Mouse (Mus musculus): ENCODE measurements around the gene Echs1. TPM values are rescaled to one million over a fixed set of nuclear protein-coding genes. Genes with fewer than 3 reads are reported as not detected.
"Not testable (repeated sequence)": the region's sequence is repeated elsewhere in the genome, so short reads cannot be mapped to it uniquely, and the experiment has no call there.

Gene Echs1
- polyA plus RNA-seq, 1 experiment from 2014 or later: 120 TPM

DNA sequence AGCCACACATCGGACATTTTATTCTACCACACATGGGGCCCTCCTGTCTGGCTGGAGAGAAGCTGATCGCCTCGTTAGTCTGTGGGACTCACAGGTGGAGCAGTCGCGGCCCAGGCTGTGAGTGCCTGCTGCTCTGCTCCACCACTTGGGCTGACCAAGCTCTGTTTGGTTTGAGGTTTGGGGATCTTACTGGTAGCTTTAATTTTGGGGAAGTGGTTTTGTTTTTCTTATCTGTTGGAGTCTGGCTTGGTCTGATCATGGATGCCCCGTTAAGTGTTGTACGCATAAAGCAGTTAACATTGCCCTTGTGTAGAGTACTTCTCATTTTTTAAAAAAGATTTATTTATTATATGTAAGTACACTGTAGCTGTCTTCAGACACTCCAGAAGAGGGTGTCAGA, 17.8 kb upstream of the Echs1 start:
- not testable (repeated sequence) for ATAC-seq (replicated peaks)
- 91% methylated on average over 7 of the region's 7 CpGs for WGBS

DNA sequence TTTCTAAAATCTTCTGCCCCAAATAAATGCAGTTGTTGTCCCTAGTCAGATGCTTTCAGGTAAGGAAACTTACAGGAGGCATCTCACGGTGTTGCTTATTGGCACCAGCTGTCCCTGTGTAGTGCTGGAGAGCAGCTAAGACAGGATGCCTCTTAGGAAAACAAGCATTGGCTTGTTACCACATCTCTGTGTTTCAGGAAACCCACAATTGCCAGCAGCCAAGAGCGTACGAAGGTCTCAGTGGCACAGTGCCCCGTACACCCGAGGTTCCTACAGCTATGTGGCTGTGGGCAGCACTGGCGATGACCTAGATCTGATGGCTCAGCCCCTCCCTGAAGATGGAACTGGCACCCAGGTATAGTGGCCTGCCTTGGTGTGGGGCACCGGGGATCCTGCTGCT, 15.9 kb upstream of the Echs1 start:
- 95% methylated on average over 7 of the region's 7 CpGs for WGBS
- not testable (repeated sequence) for H3K27me3 ChIP-seq; ATAC-seq (replicated peaks); H3K9ac ChIP-seq (replicated peaks); H3K4me2 ChIP-seq (replicated peaks); H3K4me1 ChIP-seq; H3K9me3 ChIP-seq; H3K27ac ChIP-seq (replicated peaks); H3K4me3 ChIP-seq; H3K36me3 ChIP-seq

More for the DNA sequence above, 17.8 kb upstream of the Echs1 start:
- H3K4me2 ChIP-seq (replicated peaks); H3K9me3 ChIP-seq; H3K27ac ChIP-seq (replicated peaks); H3K9ac ChIP-seq (replicated peaks); H3K36me3 ChIP-seq; H3K27me3 ChIP-seq; H3K4me3 ChIP-seq; H3K4me1 ChIP-seq: not testable (repeated sequence)

DNA sequence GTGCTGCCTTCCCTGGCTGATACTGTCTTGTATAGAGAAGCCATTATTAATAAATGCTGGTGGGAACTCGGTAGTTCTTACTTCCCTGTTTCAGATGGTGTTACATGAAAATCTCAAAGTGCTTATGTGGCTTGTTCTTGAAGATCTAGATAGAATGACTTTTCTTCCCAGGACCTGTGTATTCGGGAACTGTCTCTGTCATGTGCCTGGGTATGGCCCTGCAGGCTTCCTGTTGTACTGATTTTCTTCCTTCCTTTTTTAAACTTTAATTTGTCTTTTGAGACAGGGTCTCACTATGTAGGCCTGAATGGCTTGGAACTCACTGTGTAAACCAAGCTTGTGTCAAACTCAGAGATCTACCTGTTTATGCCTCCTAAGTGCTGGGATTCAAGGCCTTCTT, 11.6 kb upstream of the Echs1 start:
- Histone ChIP-seq H3K4me3 (no peak overlapping the region), H3K4me2 (replicated peaks) (no peak overlapping the region), H3K27ac (replicated peaks) (no peak overlapping the region), H3K9ac (replicated peaks) (no peak overlapping the region), H3K27me3 (no peaks in the 10 kb centered on the region), H3K9me3 (no peaks in the 10 kb centered on the region), H3K36me3 (no peaks in the 10 kb centered on the region), H3K4me1 (peaks cover 9% of the 10 kb centered on the region; the same call in 1 of the 2 replicates)
- 91% methylated on average over 2 of the region's 2 CpGs for WGBS
- ATAC-seq (replicated peaks): no peak

DNA sequence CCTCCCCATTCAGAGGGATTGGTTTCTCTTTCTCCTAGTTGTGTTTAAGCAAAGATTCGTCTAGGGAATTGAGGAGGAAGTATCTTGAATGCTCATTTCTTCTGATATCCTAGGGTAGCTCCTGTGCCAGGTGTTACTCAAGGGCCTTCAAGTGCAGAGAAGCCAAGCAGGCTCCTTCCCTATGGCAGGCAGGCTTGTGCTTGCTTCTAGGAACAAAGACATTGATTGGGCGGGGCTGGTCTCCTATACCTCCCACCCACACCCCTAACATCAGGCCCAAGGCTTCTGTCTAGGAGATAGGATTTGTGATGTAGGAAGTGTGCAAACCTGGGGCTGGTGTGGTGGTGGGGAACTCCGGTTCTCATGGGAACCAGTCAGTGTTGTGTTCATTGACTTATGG, 10.7 kb upstream of the Echs1 start:
- H3K4me3 ChIP-seq: no peak overlapping the region
- H3K9me3 ChIP-seq: no peaks in the 10 kb centered on the region
- ATAC-seq (replicated peaks): no peak
- no peaks in the 10 kb centered on the region for H3K27me3 ChIP-seq
- no peaks in the 10 kb centered on the region for H3K36me3 ChIP-seq
- WGBS: 90% methylated on average over 3 of the region's 3 CpGs
- H3K9ac ChIP-seq (replicated peaks): no peak overlapping the region
- no peak overlapping the region for H3K4me2 ChIP-seq (replicated peaks)
- peaks cover 9% of the 10 kb centered on the region; the same call in 1 of the 2 replicates for H3K4me1 ChIP-seq
- H3K27ac ChIP-seq (replicated peaks): no peak overlapping the region

DNA sequence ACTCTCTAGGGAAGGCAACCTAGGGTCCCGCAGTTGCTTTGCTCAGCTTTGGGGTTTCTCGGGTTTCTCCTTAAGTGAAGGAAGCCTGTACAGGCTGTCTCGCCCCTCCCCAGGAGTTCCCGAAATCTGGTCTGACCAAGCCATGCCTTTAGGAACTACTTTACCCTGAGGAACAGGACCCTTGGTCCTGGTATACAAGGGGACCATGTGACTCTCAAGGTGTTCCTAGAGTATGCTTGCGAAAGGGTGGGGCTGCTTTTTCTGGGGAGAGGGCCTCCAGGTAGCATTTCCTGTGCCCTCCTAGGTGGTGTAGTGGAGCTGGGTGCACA, 9.7 kb upstream of the Echs1 start:
- Histone ChIP-seq H3K36me3 (no peaks in the 10 kb centered on the region), H3K9me3 (no peaks in the 10 kb centered on the region), H3K9ac (replicated peaks) (peak overlapping the region; percentile 83), H3K4me3 (peak overlapping the region; percentile 91), H3K27me3 (no peaks in the 10 kb centered on the region), H3K4me1 (peaks cover 9% of the 10 kb centered on the region; the same call in 1 of the 2 replicates), H3K27ac (replicated peaks) (no peak overlapping the region), H3K4me2 (replicated peaks) (peak overlapping the region; percentile 94)
- peak; percentile 21; the same call in 1 of the 2 replicates for ATAC-seq (replicated peaks)
- WGBS: 9% methylated on average over 5 of the region's 5 CpGs

DNA sequence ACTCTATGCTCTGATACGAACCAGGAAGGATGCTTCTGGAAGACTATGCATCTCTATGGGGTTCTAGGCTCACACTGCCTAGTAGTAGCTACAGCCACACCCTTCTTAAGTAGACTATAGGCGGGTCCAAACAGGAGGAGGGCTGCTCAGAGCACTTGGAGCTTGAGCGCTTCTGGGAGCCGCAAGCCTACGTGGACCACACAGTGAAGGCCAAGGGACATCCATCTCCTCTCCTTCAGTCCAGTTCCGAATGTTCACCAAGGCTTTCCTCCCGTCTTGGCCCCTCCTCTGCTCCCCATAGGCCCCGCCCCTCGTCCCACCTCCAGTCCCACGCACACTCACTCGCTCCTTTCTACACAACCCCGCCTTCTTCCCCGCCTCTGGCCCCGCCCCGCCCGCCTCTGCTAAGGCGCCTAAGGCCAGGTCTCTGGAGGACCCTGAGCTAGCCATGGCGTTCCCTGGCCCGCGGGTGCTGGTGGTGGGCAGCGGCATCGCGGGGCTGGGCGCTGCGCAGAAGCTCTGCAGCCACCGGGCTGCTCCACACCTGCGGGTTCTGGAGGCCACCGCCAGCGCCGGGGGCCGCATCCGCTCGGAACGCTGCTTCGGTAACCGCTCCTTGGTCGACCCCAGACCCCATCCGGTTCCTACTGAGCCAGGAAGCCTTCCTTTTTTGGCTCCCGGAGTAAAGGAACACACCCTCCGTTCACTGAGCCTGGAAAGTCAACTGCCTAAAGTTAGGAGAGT, 9.2 kb upstream of the Echs1 start:
- Histone ChIP-seq H3K36me3 (no peaks in the 10 kb centered on the region), H3K4me1 (peaks cover 9% of the 10 kb centered on the region; the same call in 1 of the 2 replicates), H3K27me3 (no peaks in the 10 kb centered on the region), H3K9ac (replicated peaks) (peak overlapping the region; percentile 83), H3K4me2 (replicated peaks) (peak overlapping the region; percentile 94), H3K9me3 (no peaks in the 10 kb centered on the region), H3K4me3 (peak overlapping the region; percentile 91), H3K27ac (replicated peaks) (no peak overlapping the region)
- 2% methylated on average over 40 of the region's 40 CpGs for WGBS
- peak; percentile 97 for ATAC-seq (replicated peaks)

DNA sequence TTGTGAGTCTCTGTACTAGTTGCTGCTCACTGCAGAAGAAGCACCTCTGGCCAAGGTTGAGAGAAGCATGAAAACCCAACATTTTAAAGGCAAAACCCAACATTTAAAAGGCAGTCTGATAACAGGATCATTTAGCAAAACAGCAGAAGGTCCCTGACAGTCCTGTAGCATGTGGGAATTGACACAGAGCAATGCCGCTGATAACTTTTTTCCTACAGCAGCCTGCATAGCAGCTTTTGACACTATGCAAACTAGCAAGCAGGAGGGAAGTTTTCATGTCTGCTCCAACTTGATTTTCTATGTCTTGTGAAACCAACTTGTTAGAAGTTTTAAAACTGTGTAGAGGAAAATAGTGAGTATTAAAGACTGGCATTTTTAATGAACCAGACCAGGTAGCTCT, 8.1 kb upstream of the Echs1 start:
- H3K4me1 ChIP-seq: peaks cover 9% of the 10 kb centered on the region; the same call in 1 of the 2 replicates
- no peak for ATAC-seq (replicated peaks)
- no peak overlapping the region for H3K4me2 ChIP-seq (replicated peaks)
- H3K27me3 ChIP-seq: no peaks in the 10 kb centered on the region
- H3K9ac ChIP-seq (replicated peaks): no peak overlapping the region
- 97% methylated on average over 1 of the region's 1 CpGs for WGBS
- no peak overlapping the region for H3K4me3 ChIP-seq
- H3K36me3 ChIP-seq: no peaks in the 10 kb centered on the region
- H3K27ac ChIP-seq (replicated peaks): no peak overlapping the region
- H3K9me3 ChIP-seq: no peaks in the 10 kb centered on the region

DNA sequence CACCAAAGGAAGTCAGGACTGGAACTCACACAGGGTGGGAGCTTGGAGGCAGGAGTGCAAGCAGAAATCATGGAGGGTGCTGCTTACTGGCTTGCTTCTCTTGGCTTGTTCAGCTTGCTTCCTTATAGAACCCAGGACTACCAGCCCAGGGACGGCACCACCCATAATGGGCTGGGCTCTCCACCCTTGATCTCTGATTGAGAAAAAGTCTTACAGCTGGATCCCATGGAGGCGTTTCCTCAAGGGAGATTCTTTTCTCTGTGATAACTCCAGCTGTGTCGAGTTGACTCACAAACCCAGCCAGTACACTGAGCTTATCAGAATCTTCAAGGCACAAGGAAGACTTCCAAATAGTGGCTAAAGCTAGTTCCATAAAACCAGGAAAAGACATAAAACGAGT, 6.5 kb upstream of the Echs1 start:
- Histone ChIP-seq H3K27me3 (no peaks in the 10 kb centered on the region), H3K9ac (replicated peaks) (no peak overlapping the region), H3K36me3 (no peaks in the 10 kb centered on the region), H3K4me3 (no peak overlapping the region), H3K27ac (replicated peaks) (no peak overlapping the region), H3K9me3 (no peaks in the 10 kb centered on the region), H3K4me2 (replicated peaks) (no peak overlapping the region), H3K4me1 (peaks cover 9% of the 10 kb centered on the region; the same call in 1 of the 2 replicates)
- WGBS: 32% methylated on average over 4 of the region's 4 CpGs
- no peak for ATAC-seq (replicated peaks)

DNA sequence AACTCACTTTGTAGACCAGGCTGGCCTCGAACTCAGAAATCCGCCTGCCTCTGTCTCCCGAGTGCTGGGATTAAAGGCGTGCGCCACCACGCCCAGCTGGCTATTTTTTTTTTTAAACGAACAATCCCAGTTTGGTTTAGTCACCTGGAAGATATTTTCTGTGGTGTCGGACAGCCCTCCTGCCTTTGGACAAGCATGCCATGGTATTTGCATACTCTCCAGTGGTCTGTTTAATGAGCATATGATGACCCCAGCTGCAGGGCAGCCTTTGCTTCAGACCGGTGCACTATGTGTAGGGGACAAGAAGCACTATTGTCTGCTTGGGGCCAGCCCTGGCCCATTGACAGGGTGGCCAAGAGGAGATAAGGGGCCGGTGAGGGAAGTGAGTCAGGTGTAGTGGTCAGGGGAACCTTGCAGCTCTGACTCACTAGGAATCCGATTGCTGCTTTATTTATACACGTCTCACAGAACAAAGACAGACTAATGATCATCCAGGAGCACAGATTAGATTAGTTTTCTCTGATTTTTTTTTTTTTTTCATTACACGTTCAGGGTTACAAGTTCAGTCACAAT, 5.1 kb upstream of the Echs1 start:
- H3K9me3 ChIP-seq: no peaks in the 10 kb centered on the region
- no peaks in the 10 kb centered on the region for H3K27me3 ChIP-seq
- H3K4me1 ChIP-seq: peaks cover 17% of the 10 kb centered on the region
- no peak overlapping the region for H3K9ac ChIP-seq (replicated peaks)
- no peak overlapping the region for H3K27ac ChIP-seq (replicated peaks)
- no peak for ATAC-seq (replicated peaks)
- H3K4me3 ChIP-seq: no peak overlapping the region
- no peaks in the 10 kb centered on the region for H3K36me3 ChIP-seq
- H3K4me2 ChIP-seq (replicated peaks): no peak overlapping the region
- WGBS: 64% methylated on average over 13 of the region's 13 CpGs

DNA sequence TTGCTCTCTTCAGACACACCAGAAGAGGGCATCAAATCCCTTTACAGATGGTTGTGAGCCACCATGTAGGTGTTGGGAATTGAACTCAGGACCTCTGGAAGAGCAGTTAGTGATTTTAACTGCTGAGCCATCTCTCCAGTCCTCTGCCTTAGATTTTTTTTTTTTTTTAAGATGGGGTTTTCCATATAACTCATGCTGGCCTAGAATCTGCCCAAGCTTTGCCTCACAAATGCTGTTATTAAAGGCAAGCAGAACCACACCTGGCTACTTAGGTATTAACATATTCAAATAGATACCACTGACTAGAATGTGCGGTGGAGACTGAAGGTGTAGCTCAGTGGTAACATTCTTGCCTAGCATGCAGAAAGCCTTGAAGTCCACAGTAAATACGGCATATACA, 4.2 kb upstream of the Echs1 start:
- Histone ChIP-seq H3K9me3 (no peaks in the 10 kb centered on the region), H3K27ac (replicated peaks) (no peak overlapping the region), H3K4me1 (peaks cover 15% of the 10 kb centered on the region), H3K36me3 (no peaks in the 10 kb centered on the region), H3K9ac (replicated peaks) (no peak overlapping the region), H3K27me3 (no peaks in the 10 kb centered on the region), H3K4me3 (no peak overlapping the region), H3K4me2 (replicated peaks) (no peak overlapping the region)
- ATAC-seq (replicated peaks): no peak
- 92% methylated on average over 2 of the region's 2 CpGs for WGBS

DNA sequence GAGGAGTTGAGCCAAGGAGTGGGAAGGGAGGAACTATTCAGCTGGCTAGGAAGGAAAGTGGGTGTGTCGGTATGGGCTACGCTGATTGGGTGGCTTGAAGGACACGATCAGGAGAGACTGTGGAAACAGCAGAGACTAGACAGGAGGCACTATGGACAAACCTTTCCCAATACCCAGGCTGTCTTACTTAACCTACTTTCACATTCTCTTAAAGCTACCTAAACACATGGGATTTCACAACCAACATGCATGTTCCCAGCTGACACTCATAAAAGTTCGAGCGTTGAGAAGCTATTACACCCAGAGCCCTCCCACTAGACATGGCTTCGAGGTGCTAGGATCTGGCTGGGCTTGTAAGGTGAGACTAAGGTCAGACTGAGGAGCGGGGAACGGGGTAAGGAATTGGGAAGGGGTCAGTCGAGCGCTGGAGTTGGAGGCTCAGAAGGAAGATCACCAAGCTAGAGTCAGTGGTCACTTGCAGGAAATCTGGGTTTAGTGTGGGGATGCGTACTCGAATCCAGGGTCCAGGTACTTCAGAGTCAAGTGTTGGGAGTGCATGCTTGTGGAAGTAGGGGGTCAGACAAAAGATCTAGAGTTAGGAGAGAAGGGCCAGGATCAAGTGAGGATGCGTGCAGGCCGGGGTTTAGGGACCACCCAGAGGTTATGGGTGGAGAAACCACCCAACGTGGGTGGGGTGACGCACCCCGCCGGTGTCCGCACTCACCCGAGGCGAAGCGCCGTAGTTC, 520 bp downstream of the Echs1 start, which contains the start of gene Paox:
Gene Paox (plus strand): TSS at position 217 of the 746 bp plus-strand sequence.
- peak within 1 kb of the TSS; percentile 91 for H3K4me3 ChIP-seq
- peak; percentile 76 for ATAC-seq (replicated peaks)
- WGBS: 3% methylated on average over 23 of the region's 23 CpGs
- peak within 1 kb of the TSS; percentile 92 for H3K9ac ChIP-seq (replicated peaks)
- peaks cover 19% of the 10 kb centered on the region for H3K36me3 ChIP-seq
- peak within 1 kb of the TSS; percentile 93 for H3K4me2 ChIP-seq (replicated peaks)
- no peaks in the 10 kb centered on the region for H3K27me3 ChIP-seq
- peaks cover 12% of the 10 kb centered on the region for H3K4me1 ChIP-seq
- peak within 1 kb of the TSS; percentile 82 for H3K27ac ChIP-seq (replicated peaks)
- no peaks in the 10 kb centered on the region for H3K9me3 ChIP-seq

DNA sequence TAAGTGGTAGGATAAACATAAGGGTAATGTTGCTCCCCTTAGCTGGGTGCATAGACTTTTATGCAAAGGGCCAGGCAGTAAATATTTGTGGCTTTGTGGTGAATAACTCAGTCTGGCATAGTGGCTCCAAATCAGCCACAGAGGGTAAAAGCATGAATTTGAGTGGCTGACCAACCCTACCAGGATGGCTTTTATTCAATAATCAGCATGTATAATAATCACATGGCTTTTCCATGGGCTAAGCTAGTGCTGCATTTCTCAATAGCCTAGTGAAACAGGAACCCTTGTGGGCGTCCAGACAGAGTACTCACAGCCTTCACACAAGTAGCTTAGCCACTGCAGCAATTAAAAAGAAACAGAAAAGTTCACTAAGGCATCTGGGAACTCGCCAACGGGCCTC, 4.3 kb downstream of the Echs1 start:
- H3K36me3 ChIP-seq: peaks cover 46% of the 10 kb centered on the region

More for the DNA sequence above, 4.3 kb downstream of the Echs1 start:
- Histone ChIP-seq H3K27ac (replicated peaks) (no peak overlapping the region), H3K4me3 (no peak overlapping the region), H3K9me3 (no peaks in the 10 kb centered on the region), H3K27me3 (no peaks in the 10 kb centered on the region), H3K9ac (replicated peaks) (no peak overlapping the region), H3K4me1 (peaks cover 9% of the 10 kb centered on the region), H3K4me2 (replicated peaks) (no peak overlapping the region)
- 60% methylated on average over 3 of the region's 3 CpGs for WGBS
- ATAC-seq (replicated peaks): no peak

All from forebrain, embryonic 15.5 days (tissue).